Mouse (Mus musculus) cerebellum, adult 9-10 months (tissue): ENCODE results near the gene Dpt.
"Not testable (repeated sequence)": the region's sequence is repeated elsewhere in the genome, so short reads cannot be mapped to it uniquely, and the experiment has no call there.

Experiments used
- DNase-seq: peaks from one replicate; pipeline ENCODE4 v3.0.0; 2022

The Dpt gene

GRCm38 (mm10) chr1:164796471-164796870 is at the start of gene Dpt:
Gene Dpt (plus strand): TSS chr1:164796644.
- no peak for DNase-seq

- DNase-seq = no peak
Measured at GRCm38 (mm10) chr1:164753736-164754135, 42.7 kb upstream of the Dpt start.

GRCm38 (mm10) chr1:164755671-164756070 is 40.8 kb upstream of the Dpt start:
- no peak for DNase-seq

GRCm38 (mm10) chr1:164756951-164757350 is 39.5 kb upstream of the Dpt start:
- DNase-seq = no peak

GRCm38 (mm10) chr1:164758401-164758800 is 38.0 kb upstream of the Dpt start:
- no peak for DNase-seq

- no peak for DNase-seq
Measured at GRCm38 (mm10) chr1:164762276-164762675, 34.2 kb upstream of the Dpt start.

DNA sequence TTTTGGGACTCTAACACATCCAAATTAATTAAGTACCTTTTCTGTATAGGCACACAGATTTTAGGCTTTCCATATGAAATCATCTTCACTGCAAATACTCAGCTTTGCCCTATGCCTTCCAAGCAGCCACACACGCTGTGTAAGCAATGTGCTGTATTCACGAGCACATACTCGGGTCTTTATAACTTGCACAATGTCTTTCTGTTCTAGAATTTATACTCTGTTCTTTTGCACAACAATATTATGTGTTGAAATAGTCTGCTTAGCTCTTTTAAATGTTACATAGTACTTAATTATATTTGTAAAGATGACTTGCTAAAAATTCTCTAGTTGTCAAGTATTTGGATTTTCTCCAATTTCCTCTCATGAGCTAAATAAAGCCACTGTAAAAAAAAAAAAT is 29.8 kb upstream of the Dpt start:
- no peak for DNase-seq

DNA sequence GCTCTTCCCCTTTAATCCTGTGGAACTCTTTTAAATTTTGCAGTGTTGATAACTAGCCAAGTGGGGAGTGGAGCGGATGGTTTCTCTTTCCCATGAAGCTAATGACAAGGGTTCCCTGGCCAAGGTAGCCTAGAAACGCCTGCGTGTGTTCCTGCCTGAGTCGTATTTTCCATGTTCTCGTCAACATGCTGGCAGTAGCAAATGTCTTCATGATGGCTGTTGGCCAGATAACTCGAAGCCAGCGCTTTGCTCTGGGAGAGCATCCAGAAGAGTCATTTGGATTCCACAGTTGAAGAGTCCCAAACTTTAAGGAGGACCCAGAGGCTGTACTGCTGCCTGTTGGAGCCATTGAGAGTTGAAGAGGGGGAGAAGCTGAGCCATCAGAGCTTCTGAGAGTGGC is 25.8 kb upstream of the Dpt start:
- peak; percentile 53 for DNase-seq

DNA sequence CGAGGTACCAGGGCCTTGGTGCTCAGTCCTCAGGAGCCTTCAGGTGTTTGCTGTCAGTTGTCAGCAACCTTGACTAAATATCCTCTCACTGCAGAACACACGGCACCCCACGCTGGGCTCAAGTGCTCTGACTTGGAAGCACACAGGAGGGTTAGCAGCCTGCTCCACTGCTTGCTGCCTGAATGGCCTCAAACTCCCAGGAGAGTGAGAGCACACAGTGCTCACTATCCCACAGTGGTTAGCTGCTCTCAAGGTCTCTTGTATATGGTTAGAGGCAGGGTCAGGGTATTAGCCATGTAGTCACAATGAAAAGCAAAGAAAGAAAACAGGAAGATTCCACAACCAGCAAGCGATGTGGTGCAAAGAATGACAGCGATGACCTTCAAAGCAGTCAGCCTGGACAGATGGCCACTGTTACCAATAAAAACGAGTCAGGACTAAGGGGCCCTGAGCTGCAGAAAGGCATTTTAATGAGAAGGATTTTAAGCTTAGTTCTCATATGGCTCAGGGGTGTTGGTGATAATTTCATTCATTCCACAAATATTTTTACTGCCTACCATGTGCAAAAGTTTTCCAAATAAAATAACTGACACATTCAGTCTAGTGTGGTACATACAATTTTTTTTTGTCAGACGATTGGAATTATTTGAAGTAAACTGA is 15.5 kb upstream of the Dpt start:
- DNase-seq = no peak

GRCm38 (mm10) chr1:164786165-164786564 is 10.3 kb upstream of the Dpt start:
- no peak for DNase-seq

GRCm38 (mm10) chr1:164787771-164788170 is 8.7 kb upstream of the Dpt start:
- peak; percentile 94 for DNase-seq

- no peak for DNase-seq
Measured at GRCm38 (mm10) chr1:164788292-164788691, 8.2 kb upstream of the Dpt start.

- not testable (repeated sequence) for DNase-seq
Measured at GRCm38 (mm10) chr1:164790296-164790695, 6.1 kb upstream of the Dpt start.

- DNase-seq = no peak
Measured at GRCm38 (mm10) chr1:164793049-164793448, 3.4 kb upstream of the Dpt start.

DNA sequence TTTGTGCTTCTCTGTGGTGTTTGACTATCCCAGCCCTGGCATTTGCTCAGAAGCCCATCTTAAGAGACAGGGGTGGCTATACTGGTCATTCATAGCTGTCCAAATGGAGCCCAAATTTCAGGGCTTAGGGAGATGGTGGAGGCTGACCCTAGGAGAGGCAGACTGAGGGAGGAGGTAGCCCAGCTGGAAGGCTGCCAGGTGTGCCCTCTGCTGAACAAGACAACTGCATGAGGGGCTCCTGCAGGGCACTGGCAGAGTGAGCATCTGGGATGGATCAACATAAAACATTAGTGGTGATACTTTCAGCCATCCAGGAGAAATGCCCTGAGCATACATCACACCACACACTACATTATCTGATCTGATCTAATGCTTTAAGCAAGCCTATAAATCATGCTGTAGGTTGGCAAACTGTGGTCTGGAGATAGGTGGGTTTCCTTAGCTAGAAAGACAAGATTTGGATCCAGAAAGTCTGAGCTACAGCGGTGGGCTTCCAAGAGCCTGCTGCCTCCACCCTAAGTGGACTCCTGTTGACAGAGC is 1.4 kb downstream of the Dpt start:
- DNase-seq = no peak

DNA sequence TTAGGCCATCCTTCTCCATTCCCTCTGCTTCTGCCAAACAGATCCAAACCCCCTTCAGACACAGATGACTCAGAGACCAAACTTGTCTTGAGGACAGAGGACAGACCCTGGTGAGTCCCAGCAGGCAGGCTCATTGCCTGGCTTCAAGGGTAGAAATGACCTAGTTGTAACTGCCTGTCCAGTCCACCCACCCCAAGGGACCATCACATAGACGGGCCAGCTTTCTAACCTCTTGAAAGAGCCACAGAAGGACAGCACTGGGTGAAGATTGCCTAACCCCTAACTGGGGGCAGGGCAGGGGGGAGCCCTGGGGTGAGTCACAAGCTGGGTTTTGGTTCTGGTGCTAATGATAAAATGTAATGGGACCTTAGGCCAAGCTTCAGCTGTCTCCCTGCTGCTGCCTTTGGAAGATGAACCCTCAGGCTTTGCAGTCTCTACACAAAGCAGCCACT is 2.1 kb downstream of the Dpt start:
- no peak for DNase-seq

DNA sequence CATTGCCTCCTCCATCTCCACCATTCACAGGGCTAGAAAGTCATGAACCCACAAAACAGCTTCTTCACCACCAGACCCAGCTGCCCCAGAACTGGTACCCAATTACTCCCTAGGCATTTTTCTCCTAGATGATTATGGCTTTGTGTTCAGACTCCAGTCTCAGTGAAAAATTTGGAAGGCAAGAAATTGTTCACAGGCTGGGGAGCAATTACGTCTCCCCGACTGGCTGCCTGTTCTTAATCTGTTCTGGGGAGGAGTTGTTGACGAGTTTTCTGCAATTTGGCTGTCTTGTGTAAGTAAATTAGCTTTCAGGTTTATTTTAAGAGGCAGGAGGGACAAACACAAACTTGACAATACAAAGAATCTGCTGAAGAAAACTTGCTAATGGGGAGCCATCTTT is 2.7 kb downstream of the Dpt start:
- no peak for DNase-seq

GRCm38 (mm10) chr1:164804277-164804676 is 7.8 kb downstream of the Dpt start:
- no peak for DNase-seq

GRCm38 (mm10) chr1:164804751-164805435 is 8.4 kb downstream of the Dpt start:
- DNase-seq = no peak

DNA sequence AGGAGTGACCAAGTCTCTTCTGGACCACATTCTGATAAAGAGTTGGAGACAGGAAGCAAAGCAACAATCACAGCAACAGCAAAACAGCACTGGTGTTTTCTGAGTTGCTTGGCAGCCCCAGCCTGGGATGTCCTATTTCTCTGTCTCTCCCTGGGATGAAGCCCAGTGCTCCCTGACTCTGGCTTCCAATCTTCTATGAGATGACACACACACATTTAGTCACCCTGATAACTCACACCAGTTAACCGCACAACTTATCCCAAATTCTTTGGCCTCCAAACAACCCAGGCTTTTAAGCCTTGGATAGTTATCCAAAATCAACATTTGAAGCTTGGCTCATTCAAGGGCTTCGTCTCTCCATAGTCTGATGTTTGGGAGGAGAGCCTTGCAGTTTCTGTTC is 12.9 kb downstream of the Dpt start:
- no peak for DNase-seq

GRCm38 (mm10) chr1:164811296-164811695 is 14.9 kb downstream of the Dpt start:
- peak; percentile 68 for DNase-seq

DNA sequence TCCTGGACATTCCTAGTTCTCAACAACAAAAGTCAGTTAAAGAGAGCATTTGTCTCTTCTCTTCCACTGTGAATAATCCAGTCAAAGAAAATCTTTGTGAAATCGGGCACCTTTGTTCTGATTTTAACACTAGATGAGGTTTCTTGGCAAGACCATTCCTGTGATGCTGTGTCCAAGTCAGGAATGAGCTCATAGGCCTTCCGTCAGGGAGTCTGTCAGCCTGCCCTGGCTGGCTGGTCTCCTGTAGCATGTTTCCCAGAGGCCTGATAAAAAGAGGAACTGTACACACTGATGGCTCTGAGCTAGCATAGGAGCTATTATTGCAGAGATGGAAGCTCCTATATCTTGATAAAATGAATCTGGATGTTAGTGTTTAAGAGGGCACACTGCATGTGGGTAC is 17.8 kb downstream of the Dpt start:
- DNase-seq = peak; percentile 67

GRCm38 (mm10) chr1:164815330-164815729 is 18.9 kb downstream of the Dpt start:
- DNase-seq = no peak

GRCm38 (mm10) chr1:164817331-164817730 is 20.9 kb downstream of the Dpt start:
- no peak for DNase-seq
